Mouse (Mus musculus) kidney, postnatal 14 days (tissue): ENCODE measurements around the gene Smad6.

Experiments used
- DNase-seq: peaks from one replicate; pipeline ENCODE4 v3.0.0; 2022; ENCODE audit warnings: mixed read lengths

Smad6 gene

DNA sequence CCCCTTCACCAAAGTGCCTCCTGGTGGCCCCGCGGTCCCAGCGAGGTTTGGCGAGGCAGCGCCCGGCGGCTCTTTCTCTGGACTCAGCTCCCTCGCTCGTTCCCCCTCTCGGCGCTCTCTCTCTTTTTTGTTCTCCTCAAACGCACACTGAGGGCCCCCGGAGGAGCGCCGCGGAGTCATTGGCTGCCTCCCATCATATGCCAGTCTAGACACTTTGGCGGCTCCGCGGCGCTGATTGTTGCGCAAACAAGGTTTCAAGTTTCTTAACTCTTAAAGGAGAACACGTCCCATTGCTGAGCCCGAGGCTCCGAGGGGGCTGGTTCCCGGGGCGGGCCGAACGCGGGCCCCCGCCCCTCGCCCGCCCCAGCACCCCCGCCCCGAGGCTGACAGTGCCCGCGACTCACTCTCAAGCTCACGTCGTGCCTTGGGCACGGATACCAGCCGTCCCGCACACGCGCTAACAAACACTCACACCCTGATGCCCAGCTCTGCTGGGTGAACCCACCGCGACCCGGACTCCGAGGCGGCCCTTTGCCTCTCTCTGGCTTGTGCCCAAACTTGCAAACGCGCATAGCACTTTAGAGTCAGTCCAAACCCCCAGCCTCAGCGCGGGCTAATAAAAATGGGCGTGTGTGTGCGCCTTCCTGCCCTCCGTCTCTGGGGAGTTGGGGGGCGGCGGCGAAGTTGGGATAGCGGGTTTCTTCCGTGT, at the start of gene Smad6:
Gene Smad6 (minus strand): TSS at position 207 of the 709 bp plus-strand sequence.
- peak; percentile 96 for DNase-seq

DNA sequence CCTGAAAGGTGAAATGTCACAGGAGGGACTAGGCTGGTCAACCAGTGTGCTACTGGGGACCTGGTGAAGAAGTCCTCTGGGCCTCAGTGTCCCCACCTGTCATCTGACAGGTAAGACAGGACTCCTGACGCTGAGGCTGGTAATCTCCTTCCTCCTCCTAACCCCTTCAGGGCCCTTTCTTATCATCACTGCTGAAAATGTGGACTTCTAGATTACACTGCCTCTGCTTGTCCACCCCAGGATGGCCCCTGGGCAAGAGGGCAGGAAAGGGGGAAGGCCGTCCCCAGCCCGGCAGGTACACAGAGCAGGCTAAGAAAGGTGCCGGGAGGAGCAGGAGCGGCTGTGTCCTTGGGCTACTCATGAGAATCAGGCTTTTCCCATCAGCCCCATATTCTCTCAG, 48.8 kb upstream of the Smad6 start:
- DNase-seq, result no peak

DNA sequence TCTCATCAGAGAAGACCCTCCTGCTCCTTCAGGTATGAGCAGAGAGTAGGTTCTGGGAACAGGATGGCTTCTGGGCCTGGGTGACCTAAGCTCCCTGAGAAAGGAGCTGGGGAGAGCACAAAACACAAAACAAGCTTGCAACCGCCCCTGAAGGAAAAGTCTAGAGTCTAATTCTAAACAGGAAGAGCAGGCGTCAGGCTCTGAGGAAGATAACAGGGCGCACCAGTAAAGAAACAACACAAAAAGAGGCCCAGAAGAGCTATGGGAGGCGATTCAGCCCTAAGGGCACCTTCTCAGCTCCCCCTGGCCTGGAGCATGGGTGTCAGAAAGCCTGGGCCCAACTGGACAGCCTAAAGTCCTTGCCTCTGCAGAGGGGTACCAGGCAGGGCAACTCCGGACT, 47.3 kb upstream of the Smad6 start:
- no peak for DNase-seq

DNA sequence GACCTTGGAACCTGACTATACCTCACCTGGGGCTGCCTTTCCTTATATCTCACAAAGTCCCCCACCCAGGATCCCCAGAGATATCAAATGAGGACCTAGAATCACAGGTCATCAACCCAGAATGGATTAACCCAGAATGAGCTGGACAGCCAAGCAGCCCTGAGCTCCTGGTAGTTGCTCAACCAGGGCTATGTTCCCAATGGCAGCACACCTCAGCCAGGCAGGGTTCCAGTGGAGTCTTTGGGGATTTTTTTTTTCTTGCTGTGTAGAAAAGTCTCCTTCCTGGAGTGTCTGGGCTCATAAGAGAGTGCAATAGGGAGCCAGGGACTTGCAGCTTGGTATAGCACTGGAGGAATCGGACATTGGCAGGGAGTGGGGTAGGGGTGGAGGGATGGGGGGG, 46.7 kb upstream of the Smad6 start:
- DNase-seq, result no peak

DNA sequence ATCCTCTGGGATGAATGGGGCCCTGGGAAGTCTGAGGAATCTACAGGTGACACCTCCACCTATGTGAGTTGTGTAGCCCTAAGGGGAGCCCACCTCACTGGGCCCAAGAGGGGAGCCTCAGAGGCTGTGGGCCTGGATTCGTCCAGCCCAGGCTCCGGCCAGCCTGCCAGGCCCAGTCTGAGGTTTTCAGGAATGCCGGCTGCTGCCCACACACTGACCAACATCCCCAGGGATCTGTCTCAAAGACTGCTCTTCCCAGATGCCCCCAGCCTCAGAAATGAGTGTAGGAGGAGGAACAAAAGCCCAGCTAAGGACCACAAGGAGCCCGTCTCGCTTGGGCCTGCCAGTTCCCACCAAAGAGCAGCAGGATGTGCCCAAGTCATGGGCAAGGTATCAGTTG, 45.9 kb upstream of the Smad6 start:
- DNase-seq, result no peak

DNA sequence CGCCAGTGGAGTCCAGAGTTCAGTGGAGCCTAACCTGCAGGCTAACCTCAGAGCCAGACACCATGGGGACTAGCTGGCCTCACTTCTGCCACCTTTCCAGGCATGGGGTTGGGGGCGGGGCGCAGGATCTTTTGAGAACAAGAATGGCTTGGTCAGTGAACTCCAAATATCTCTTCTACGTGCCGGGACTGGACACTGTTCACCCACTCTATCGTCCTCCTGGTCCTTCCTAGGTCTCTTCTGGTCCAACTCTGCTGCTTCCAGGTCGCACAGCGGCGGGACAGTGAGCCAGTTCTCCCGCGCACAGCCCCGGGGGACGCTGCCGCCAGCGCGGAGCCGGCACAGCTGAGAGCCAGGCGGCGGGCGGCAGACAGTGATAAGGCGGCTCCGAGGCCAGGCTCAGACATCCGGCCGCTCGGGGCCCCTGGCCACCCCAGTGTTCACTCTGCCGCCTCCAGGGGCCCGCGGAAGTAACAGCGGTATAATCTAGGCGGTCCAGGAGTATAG, 38.2 kb upstream of the Smad6 start:
- DNase-seq, result peak; percentile 57

DNA sequence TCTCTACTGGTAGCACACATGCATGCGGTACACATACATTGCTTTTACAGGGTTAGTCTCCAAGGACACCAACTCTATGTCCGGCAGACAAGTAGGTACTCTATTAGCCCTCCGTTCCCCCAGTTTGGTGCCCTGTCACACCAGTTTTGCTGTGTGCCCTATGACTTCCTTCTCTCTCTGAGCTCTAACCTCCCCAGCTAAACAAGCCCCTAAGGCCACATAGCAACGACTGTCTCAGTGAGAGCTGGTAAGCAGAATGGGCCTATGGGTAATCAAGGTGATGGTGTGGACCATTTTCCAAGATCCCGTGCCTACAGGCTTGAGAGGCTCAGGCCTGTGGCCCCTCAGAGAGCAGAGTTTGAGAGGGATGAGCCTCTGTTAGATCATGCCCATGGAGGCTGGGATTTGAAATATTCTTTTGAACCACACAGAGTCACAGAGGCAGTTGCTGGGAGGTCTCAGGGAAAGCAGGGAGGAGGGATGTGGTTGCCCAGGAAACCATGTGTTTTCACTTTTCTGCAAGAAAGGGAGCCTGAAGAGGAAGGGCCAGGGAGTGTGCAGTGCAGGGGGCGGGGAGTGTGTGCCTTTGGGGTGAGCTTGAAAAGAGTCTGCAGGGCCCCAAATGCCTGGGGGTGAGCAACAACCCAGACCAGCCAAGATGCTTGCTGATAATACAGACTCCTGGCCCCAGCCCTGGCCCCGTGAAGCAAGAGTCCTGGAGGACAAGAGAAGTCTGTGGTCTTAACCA, 36.2 kb upstream of the Smad6 start:
- no peak for DNase-seq

DNA sequence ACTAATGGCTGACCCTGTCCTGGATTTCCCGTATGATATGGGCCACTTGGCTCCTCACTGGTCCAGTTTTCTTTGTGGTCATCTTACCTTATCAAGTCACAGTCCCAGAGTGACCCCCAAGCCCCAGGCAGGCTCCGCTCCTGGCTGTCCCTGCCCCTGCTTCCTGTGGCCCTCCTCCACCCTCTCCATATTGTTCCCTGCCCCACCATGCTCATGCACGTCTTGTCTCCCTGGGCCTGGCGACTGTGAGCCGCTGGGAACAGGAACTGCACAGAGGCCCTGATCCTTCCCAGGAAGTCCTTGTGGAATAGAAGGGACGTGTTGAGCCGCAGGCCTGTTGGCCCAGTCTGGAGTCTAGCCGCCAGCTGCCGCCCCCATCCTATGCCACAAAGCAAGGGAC, 33.3 kb upstream of the Smad6 start:
- no peak for DNase-seq

DNA sequence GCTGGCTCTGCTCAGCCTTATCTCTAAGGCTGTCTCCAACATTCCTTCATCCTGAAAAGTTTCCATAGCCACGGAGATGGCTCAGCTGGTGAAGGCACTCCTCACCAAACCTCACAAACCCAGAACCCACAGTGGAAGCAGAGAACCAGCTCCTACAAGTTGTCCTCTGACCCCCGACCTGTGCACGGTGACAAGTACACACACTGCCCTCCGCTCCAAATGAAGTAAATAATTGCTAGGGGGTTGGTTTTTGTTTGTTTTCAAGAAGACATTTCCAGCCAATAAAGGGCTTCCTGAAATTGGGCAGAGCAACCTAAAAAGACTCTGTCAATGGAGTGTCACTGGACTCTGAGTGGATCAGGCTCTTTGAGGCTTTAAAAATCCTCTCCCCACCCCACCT, 31.9 kb upstream of the Smad6 start:
- DNase-seq, result no peak

DNA sequence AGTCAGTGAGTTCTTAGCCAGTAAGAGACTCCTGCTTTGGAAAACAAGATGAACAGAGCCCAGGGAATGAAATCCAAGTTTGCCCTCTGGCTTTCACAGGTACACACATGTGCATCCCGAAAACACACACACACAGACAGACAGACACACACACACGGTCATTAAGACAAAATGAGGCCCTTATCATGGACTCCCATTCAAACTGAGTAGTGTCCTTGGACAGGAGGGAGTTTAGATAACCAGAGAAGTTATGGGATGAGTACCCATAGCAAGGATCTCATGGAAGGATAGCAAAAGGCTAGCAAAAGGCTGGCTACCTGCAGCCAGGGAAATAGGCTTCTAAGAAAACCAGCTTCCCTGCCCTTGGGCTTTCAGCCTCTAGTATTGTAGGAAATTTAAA, 29.4 kb upstream of the Smad6 start:
- no peak for DNase-seq

DNA sequence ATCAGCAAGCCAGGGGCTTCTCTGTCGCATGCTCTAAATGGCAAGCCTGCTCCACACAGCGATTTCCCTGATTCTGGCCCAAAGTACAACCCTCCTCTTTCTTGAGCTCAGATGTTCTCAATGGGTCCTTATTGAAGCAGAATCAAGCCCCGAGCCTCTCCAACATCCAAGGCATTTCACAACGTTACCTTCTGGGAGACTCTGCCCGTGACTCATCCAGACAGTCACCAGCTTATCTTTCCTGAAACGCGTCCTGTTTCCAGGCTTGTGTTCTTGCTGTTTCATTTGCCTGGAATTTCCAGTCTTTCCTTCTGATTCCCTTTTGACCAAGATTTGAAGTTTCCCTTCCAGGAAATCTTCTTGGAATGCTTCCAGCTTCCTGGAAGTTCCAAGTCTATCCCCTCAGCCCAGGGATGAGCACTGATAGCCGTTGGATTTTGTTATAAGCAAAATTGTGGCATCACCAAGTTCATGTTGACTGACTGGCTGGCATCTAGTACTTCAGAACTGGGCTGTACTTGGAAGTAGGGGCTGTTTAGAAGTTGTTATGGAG, 28.7 kb upstream of the Smad6 start:
- no peak for DNase-seq

DNA sequence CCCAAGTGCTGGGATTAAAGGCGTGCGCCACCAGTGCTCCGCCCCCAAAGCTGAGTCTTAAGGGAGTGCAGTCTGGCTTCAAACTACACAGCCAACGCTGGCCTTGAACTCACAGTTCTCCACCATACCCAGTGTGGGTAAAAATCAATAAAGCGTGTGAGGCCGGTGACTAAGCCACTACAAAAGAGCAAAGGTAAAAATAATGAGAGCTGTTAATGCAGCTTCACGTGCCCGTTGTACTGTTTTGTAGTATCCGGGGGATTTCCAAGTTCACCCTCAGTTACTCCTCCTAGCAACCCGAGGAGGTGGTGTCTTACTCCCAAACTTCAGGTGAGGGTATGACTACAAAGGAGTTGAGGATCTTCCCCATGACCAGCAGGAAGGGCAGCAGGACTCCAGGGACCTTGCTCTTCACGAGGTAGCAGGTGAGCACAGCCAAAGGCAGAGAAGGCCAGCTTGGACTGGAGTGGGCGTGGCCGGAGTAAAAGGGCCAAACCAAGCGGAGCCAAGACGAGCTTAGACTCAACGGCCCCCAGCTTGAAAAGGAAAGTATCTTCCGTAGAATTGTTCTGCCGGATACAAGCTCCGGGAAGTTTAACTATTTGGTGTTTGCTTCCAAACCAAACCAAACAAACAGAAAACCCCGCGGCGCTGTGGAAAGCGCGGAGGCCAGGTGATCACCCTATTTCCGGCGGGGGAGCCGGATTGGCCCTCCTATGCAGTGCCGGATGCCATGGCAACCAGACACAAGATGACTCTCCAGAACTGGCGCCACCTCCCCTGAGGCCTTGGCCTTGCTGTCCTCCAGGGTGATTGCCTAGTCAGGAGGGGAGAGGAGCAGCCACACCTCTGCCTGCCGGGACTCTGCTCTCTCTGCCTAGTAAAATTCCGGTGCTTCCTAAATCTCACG, 27.9 kb upstream of the Smad6 start:
- peak; percentile 82 for DNase-seq

DNA sequence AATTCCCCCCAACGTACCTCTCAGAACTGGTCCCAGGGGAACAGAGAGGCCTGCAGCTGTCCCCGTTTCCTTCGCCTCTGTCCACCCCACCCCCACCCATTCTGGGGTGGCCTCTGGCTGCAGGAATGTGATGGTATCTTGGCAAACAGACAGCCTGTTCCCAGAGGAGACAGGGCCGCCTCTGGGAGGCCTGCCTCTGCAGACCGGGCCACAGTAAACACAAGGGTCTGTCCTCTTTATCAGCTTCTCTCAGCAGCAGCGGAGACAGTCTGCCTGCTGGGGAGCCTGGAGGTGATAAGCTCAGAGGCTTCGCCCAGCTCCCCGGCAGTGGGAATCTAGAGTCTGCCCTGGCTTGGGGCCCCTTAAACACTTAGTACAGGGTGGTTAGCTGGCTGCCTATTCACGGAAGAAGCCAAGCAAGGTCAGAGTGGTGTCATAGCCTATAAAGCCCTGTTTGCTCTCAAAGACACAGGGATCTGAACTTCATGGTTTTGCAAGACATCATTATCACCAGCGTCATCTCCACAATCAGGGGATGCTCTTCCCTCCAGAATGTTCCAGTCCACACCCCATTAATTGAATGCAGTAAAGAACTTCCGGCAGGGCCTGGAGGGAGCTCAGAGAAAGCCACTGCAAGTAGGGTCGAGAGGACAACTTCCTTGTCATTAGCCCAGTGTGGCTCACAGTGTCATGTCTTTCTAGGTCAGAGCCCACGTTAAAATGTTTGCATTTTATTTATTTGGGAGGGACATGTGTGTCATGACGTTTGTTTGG, 23.4 kb upstream of the Smad6 start:
- DNase-seq, result peak; percentile 83

DNA sequence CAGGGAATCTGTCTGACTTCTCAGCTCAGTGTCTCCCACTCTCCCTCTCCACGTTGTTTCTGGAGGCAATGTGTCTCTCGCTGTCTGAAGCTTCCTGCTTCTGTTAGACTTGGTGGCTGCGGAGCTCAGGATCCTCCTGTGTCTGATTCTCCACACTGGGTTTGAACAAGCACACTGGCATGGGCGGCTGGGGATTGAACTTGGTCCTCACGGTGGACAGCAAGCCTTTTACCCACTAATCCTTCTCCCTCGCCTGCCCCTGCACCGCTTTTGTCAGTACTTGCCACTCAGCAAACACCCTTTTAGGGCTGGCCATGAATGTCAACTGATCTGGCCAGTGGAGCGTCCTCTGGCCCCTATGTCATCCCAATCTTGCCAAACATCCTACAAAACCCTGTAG, 22.5 kb upstream of the Smad6 start:
- no peak for DNase-seq

DNA sequence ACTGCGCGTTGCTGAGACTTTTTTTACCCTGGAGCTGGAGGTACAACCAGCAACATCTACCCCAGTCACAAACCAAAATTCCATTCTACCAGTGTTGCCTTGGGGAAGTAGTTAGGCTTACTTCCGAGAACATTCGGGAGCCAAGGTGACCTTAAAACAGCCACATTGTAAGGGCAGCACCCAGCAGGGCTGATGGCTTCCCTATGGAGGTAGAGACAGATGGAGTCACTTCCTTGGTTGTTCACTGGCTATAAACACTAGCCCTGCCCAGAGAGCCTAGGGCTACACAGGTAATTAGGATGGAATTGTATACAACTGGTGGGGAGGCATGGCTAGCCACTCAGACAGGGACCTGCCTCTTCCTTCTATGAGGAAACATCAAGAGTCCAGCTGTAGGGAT, 21.1 kb upstream of the Smad6 start:
- no peak for DNase-seq

DNA sequence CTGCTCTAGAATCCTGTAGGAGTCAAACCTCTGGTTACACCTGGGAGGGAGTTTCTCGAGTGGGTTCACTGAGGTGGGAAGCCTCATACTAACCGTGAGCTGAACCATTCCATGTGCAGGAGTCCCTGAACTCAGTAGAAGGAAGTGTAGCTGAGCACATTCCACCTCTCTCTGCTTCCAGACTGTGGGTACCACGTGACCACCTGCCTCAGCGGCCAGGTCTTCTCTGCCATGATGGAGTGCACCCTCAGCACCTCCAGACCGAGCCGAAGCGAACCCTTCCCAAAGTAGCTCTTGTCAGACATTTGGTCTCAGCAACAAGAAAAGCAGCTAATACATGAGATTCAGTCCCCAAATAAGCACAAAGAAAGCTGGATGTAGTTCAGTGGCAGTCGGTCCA, 20.4 kb upstream of the Smad6 start:
- DNase-seq, result no peak

DNA sequence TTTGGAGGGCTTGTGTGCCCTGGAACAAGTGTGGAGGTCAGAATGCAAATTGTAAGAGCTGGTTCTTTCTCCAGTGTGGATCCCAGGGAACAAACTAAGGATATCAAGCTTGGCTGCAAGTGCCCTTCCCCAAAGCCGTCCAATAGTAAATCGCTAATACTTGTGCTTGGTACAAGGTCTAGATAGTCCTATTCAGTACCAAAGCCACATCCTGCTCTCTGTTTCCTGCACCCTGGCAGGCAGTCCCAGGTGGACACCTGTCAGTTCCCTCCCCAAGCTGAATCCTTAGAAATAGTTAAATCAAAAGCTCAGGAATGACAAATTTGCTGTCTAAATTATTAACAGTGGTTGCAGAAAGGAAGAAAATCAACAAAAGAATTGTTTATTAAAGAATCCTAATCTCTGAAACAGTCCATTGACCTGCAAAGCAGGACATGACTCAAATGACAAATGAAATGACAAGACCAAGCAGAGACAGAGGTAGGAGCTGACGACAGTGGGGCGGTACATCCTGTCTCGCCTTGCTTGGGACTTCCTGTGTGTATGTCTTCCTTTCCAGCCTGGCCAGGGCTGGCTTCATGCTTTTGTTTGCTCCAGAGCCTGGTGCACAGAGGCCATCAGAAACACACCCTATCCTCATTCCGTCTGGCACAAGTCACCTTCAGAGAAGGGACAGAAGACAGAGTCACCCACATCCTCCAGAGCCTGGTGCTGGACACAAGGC, 8.2 kb upstream of the Smad6 start:
- DNase-seq, result no peak

DNA sequence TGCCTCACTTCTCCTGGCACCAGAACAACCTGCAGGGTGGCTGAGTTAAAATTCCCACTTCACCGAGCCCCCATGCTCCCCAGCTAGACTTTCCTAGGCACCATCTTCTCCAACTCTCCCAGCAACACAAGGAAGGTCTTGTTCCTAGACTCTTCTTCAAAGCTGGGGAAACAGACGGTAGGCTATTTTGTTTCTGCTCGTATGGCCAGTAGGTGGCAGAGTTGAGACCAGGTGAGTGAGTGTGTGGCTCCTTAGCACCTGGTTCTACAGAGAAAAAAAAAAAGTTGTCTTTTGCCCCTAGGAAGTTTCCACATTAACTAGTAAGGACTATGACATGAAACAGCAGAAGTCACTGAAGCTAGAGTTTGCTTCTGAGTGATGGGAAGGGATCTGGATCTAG, 3.7 kb upstream of the Smad6 start:
- DNase-seq, result peak; percentile 80

DNA sequence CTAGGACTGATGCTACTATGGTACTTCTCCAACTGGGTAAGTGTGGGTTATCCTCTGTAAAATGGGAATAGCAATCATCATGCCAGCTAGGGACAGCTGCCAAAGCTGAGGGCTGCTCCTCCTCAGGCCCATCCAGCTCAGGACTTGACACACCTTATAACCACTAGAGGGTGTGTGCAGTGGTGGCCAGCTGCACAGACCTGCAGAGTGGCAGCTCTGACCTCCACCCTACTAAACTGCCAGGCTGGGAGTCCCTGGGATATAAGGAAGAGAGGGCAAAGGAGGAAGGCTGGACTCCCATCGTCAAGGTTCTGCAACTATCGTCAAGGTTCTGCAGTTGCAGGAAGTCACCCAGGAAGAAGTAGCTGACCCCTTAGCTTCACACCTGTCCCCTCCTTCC, 3.1 kb upstream of the Smad6 start:
- DNase-seq, result peak; percentile 43

DNA sequence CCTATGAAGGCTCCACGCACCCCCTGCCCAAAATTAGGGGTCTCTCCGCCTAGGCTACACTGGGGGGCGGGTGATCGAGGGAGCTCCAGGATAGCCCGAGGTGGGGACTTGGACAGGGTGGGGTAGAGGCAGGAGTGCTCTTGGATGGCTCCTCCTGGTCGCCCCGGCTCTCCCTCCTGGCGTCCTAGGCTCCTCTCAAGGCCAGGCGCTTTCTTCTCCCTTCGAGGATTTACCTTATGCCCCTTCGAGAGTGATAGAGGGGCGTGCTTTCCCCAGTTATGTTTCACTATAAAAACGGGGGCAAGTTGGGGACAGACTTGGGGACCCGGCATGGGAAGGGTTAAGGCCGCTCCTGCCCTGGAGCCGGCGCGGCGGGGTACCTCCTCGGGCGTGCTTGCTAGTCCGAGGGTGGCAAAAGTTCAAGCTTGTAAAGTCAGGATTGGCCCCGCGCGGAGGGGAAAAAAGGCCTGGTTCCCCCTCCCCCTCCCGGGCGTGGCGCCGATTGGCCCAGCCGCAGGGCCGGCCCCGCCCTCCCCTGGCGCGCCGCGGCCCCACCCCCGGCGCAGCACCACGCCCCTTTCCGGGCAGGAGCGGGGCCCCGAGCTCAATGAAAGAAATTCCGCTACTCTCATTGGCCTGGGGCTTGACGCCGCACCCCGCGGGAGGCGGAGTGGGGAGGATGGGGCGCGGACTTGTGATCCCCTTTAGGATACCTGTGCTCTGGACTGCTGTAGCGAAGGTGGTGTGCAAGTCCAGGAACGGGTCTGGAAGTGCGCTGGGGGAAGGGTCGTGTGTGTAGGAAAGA, 905 bp upstream of the Smad6 start:
- DNase-seq, result peak; percentile 99
